In the genomic region with DNA sequence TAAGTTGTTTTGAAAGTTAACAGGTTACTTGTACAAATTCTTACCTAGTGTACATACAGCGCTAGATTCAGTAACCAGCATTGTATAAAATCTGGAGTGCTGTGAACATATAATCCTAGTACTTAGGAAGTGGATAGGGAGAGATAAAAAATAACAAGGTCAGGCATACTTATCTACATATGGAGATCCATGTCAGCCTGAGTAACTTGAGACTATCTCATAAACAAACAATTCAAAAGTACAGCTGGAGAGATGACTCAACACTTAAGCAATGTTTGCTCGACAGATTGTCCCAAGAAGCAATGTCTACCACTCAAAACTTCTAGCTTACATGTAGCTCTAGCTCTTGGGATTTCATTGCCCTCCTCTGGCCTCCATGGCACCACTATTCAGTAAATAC, we compare ENCODE assay signal across 25 mouse cellular contexts.
DNase-seq lines count a peak whose midpoint lies in the region; ATAC-seq and TF ChIP-seq lines count a peak whose summit lies in the region.
"Had no signal": no experiment of that assay in that cellular context is flagged by ENCODE, and none has a peak within 500 bp of the region (broad histone marks: within the 10 kb centered on the region; RNA-seq: fewer than 3 reads in every experiment).

No protein-coding gene starts in this region.

- H3K79me2 ChIP-seq in liver, adult 2 months (ENCODE audit: control insufficient read depth, insufficient read depth, low read length): no peaks in the 10 kb centered on the region
- H3K79me2 ChIP-seq in myocyte (ENCODE audit: control insufficient read depth, insufficient read depth): no peaks in the 10 kb centered on the region

- TF ChIP-seq CTCF in liver, adult 2 months (IDR thresholded peaks at IDR 0.05; ENCODE audit: low read depth, low read length): no peak

- peak; percentile 10 for DNase-seq in liver, adult 2 months (ENCODE audit: extremely low read depth, low read depth, low spot score)
- no peak for DNase-seq in liver, embryonic 11.5 days (ENCODE audit: low spot score)
- DNase-seq in Muller cell, postnatal 12 days (ENCODE audit: inconsistent ontology term): peak; percentile 5
- no peak for DNase-seq in gastrocnemius, postnatal 14 days
- DNase-seq in urinary bladder, adult 2 months (ENCODE audit: low spot score): no peak
- DNase-seq: adrenal gland, adult 8-10 months; adrenal gland, postnatal 14 days; adrenal gland, postnatal 36 days; B cell, adult 2 months; cerebellum, adult 11-12 months; cerebellum, adult 2 months; cerebellum, adult 9-10 months; cerebellum, postnatal 10 days; cerebellum, postnatal 25 days; forebrain, postnatal 0 days had no signal

- H3K27me3 ChIP-seq in liver, adult 2 months (ENCODE audit: control insufficient read depth, insufficient read depth, low read length): no peaks in the 10 kb centered on the region
- no peaks in the 10 kb centered on the region for H3K27me3 ChIP-seq in liver, embryonic 11.5 days (replicated peaks; ENCODE audit: control insufficient read depth, insufficient read depth, low read length)
- no peaks in the 10 kb centered on the region for H3K27me3 ChIP-seq in intestine, embryonic 16.5 days (replicated peaks; ENCODE audit: control insufficient read depth, insufficient read depth, low read length)
- H3K27me3 ChIP-seq in myocyte (ENCODE audit: control insufficient read depth, insufficient read depth, insufficient read length): no peaks in the 10 kb centered on the region
- H3K27me3 ChIP-seq: CH12.LX; embryonic facial prominence, embryonic 12.5 days; forebrain, embryonic 13.5 days; forebrain, embryonic 15.5 days had no signal

- H3K9me3 ChIP-seq in liver, embryonic 11.5 days (ENCODE audit: control insufficient read depth, low read length): no peaks in the 10 kb centered on the region
- no peaks in the 10 kb centered on the region for H3K9me3 ChIP-seq in intestine, embryonic 16.5 days (ENCODE audit: control insufficient read depth, low read length)
- H3K9me3 ChIP-seq: embryonic facial prominence, embryonic 10.5 days; embryonic facial prominence, embryonic 12.5 days; forebrain, embryonic 13.5 days; forebrain, embryonic 15.5 days had no signal

- no peak for ATAC-seq in liver, embryonic 11.5 days (replicated peaks; ENCODE audit: low FRiP score)
- peak; percentile 62; the same call in 1 of the 2 replicates for ATAC-seq in intestine, embryonic 16.5 days
- ATAC-seq in activated CD4-positive, CD25-positive, alpha-beta regulatory T cell, adult 4 months: no peak
- ATAC-seq: CD4-positive, CD25-positive, alpha-beta regulatory T cell, adult 4 months; forebrain, embryonic 13.5 days; forebrain, embryonic 15.5 days; forebrain, postnatal 0 days had no signal

- no peaks in the 10 kb centered on the region for H3K36me3 ChIP-seq in liver, adult 2 months (ENCODE audit: control insufficient read depth, insufficient read depth, low read length)
- H3K36me3 ChIP-seq in liver, embryonic 11.5 days (ENCODE audit: control insufficient read depth, insufficient read depth, low read length): no peaks in the 10 kb centered on the region
- no peaks in the 10 kb centered on the region for H3K36me3 ChIP-seq in intestine, embryonic 16.5 days (ENCODE audit: control insufficient read depth, insufficient read depth, low read length)
- no peaks in the 10 kb centered on the region for H3K36me3 ChIP-seq in myocyte (ENCODE audit: control insufficient read depth, insufficient read depth)
- H3K36me3 ChIP-seq: embryonic facial prominence, embryonic 10.5 days; embryonic facial prominence, embryonic 12.5 days; forebrain, embryonic 15.5 days; G1E had no signal

- H3K9ac ChIP-seq in liver, adult 2 months (ENCODE audit: low read depth, low read length): no peak overlapping the region
- no peak overlapping the region for H3K9ac ChIP-seq in liver, embryonic 11.5 days (ENCODE audit: low read depth, low read length)
- H3K9ac ChIP-seq in intestine, embryonic 16.5 days (ENCODE audit: low read depth, low read length): no peak overlapping the region
- H3K9ac ChIP-seq: embryonic facial prominence, embryonic 12.5 days; forebrain, embryonic 13.5 days; forebrain, embryonic 15.5 days; forebrain, postnatal 0 days had no signal

- intact Hi-C loops in gastrocnemius, postnatal 14 days (cut with DNase I; ENCODE audit: low total_unique reads): no loop called here

- H3ac ChIP-seq in myocyte (ENCODE audit: control insufficient read depth, insufficient read length): no peak overlapping the region

- H3K4me2 ChIP-seq in liver, embryonic 11.5 days: no peak overlapping the region
- no peak overlapping the region for H3K4me2 ChIP-seq in intestine, embryonic 16.5 days (ENCODE audit: low read depth, low read length)
- H3K4me2 ChIP-seq in myocyte (ENCODE audit: low read depth): no peak overlapping the region
- H3K4me2 ChIP-seq: embryonic facial prominence, embryonic 12.5 days; forebrain, embryonic 13.5 days; forebrain, embryonic 15.5 days had no signal

- H3K27ac ChIP-seq in liver, adult 2 months (replicated peaks; ENCODE audit: insufficient read depth, low read depth, low read length): no peak overlapping the region
- no peak overlapping the region for H3K27ac ChIP-seq in liver, embryonic 11.5 days (ENCODE audit: low read depth, low read length)
- H3K27ac ChIP-seq in intestine, embryonic 16.5 days (ENCODE audit: low read length): no peak overlapping the region
- H3K27ac ChIP-seq: embryonic facial prominence, embryonic 10.5 days; embryonic facial prominence, embryonic 12.5 days; forebrain, embryonic 13.5 days; forebrain, embryonic 15.5 days had no signal

- H3K4me3 ChIP-seq in liver, adult 2 months (ENCODE audit: insufficient read depth, low read depth, low read length): no peak overlapping the region
- H3K4me3 ChIP-seq in liver, embryonic 11.5 days (ENCODE audit: low read depth, low read length): no peak overlapping the region
- H3K4me3 ChIP-seq in intestine, embryonic 16.5 days (ENCODE audit: low read length): no peak overlapping the region
- no peak overlapping the region for H3K4me3 ChIP-seq in myocyte
- H3K4me3 ChIP-seq: embryonic facial prominence, embryonic 10.5 days; embryonic facial prominence, embryonic 12.5 days; forebrain, embryonic 13.5 days; forebrain, embryonic 15.5 days had no signal

- no peak for TF ChIP-seq POLR2A in liver, adult 2 months (IDR thresholded peaks at IDR 0.05; ENCODE audit: extremely low read depth, insufficient read depth, low read length)
- TF ChIP-seq POLR2A in myocyte (IDR thresholded peaks at IDR 0.05; ENCODE audit: insufficient read length, low read depth): no peak

- 61% methylated on average over 2 of the region's 2 CpGs for WGBS in liver, adult 2 months
- 77% methylated on average over 2 of the region's 2 CpGs for WGBS in liver, embryonic 11.5 days
- WGBS in intestine, embryonic 16.5 days: 49% methylated on average over 2 of the region's 2 CpGs

- no peaks in the 10 kb centered on the region for H3K4me1 ChIP-seq in liver, adult 2 months (ENCODE audit: control insufficient read depth, insufficient read depth, low read length)
- no peaks in the 10 kb centered on the region for H3K4me1 ChIP-seq in liver, embryonic 11.5 days (replicated peaks; ENCODE audit: control insufficient read depth, insufficient read depth, low read length)
- no peaks in the 10 kb centered on the region for H3K4me1 ChIP-seq in intestine, embryonic 16.5 days (ENCODE audit: control insufficient read depth, insufficient read depth, low read length)
- H3K4me1 ChIP-seq: embryonic facial prominence, embryonic 10.5 days; embryonic facial prominence, embryonic 12.5 days; forebrain, embryonic 13.5 days; forebrain, embryonic 15.5 days had no signal

TF ChIP-seq in myocyte, 11 proteins besides CTCF, POLR2A, EP300 and RAD21:
- TF ChIP-seq TCF3 (IDR thresholded peaks at IDR 0.05; ENCODE audit: insufficient read length, low read depth) (no peak), CEBPB (IDR thresholded peaks at IDR 0.05; ENCODE audit: insufficient read depth, poor library complexity, severe bottlenecking) (0 out of 2 replicates have a peak, but pooled peaks have one; percentile 4)

Comparison
In these comparisons a context has a peak if more than half of its experiments do, and no peak if none do; other contexts are left out.
1. DNase-seq: peak in liver, adult 2 months (single experiment) and Muller cell, postnatal 12 days (single experiment); none in liver, embryonic 11.5 days (single experiment), gastrocnemius, postnatal 14 days (single experiment) and urinary bladder, adult 2 months (single experiment).